Mouse (Mus musculus) spleen, adult 2 months (tissue): Measurements from ENCODE around the gene Ildr1. TPM values are rescaled to one million over a fixed set of nuclear protein-coding genes. Genes with fewer than 3 reads are reported as not detected.

Experiments
- DNase-seq, 2 experiments: peaks; one replicate each; pipeline versions ENCODE4 v3.0.0 to v3.0.0-alpha.2; 2012 to 2021; ENCODE audit warnings: low spot score in 2 of 2, low read depth in 1 of 2
- H3K27ac ChIP-seq: fragments of 200-500 bp; 2 replicates; pipeline ENCODE4 v1.5.1; 2012; ENCODE audit warnings: low read length, inconsistent platforms; ENCODE audit not compliant: insufficient read depth
- H3K27me3 ChIP-seq: fragments of 200-500 bp; 2 replicates; pipeline ENCODE4 v1.6.1; 2012; ENCODE audit warnings: mild to moderate bottlenecking, moderate library complexity, low read length, inconsistent platforms; ENCODE audit not compliant: control insufficient read depth, insufficient read depth
- H3K36me3 ChIP-seq: fragments of 200-500 bp; 2 replicates; pipeline ENCODE4 v1.6.1; 2012; ENCODE audit warnings: mild to moderate bottlenecking, low read length, inconsistent platforms; ENCODE audit not compliant: control insufficient read depth, insufficient read depth
- H3K4me1 ChIP-seq: fragments of 200-500 bp; 2 replicates; pipeline ENCODE4 v1.6.1; 2011; ENCODE audit warnings: inconsistent platforms; ENCODE audit not compliant: control insufficient read depth, insufficient read depth, insufficient read length
- H3K4me3 ChIP-seq: fragments of 200-500 bp; 2 replicates; pipeline ENCODE4 v1.5.1; 2011; ENCODE audit warnings: mild to moderate bottlenecking, inconsistent platforms; ENCODE audit not compliant: insufficient read depth, insufficient read length; ENCODE audit errors: extremely low read depth
- CTCF ChIP-seq: fragments of 200-500 bp; IDR thresholded peaks from 2 replicates; pipeline ENCODE4 v1.5.1; 2011; ENCODE audit warnings: mild to moderate bottlenecking, inconsistent platforms; ENCODE audit not compliant: insufficient read depth, insufficient read length, insufficient replicate concordance; ENCODE audit errors: extremely low read depth
- POLR2A ChIP-seq: fragments of 200-500 bp; IDR thresholded peaks from 2 replicates; pipeline ENCODE4 v1.6.1; 2011; ENCODE audit warnings: low read depth, low read length, inconsistent platforms
- WGBS: fragments of 180-500 bp; shearing (Covaris S2); methylation state at CpG from one replicate; pipeline ENCODE4 v1.1.7; 2018; 5-methylcytosine and 5-hydroxymethylcytosine counted together
- polyA plus RNA-seq: library from polyadenylated mRNA; depleted of rRNA; stranded (reverse); fragments of >200 nt; gene quantifications from 2 replicates; pipeline ENCODE4 v1.2.3, GENCODE M21; 2012; rRNA removed

Ildr1 gene
- polyA plus RNA-seq: 2.0 and 2.3 TPM in 2 replicates

- H3K4me3 ChIP-seq: peak within 1 kb of the TSS; percentile 54; the same call in 1 of the 2 replicates
- peak; percentile 64 to 69 for DNase-seq
- H3K36me3 ChIP-seq: no peaks in the 10 kb centered on the region
- 5% methylated on average over 40 of the region's 40 CpGs for WGBS
- TF ChIP-seq POLR2A (no peak), CTCF (no peak)
- H3K4me1 ChIP-seq: peaks cover 7% of the 10 kb centered on the region; the same call in 1 of the 2 replicates
- no peak within 1 kb of the TSS for H3K27ac ChIP-seq
- no peaks in the 10 kb centered on the region for H3K27me3 ChIP-seq
These were observed at the start of gene Ildr1 for GRCm38 (mm10) chr16:36693818-36694413. Gene Ildr1 (plus strand): TSS chr16:36693978.

DNA sequence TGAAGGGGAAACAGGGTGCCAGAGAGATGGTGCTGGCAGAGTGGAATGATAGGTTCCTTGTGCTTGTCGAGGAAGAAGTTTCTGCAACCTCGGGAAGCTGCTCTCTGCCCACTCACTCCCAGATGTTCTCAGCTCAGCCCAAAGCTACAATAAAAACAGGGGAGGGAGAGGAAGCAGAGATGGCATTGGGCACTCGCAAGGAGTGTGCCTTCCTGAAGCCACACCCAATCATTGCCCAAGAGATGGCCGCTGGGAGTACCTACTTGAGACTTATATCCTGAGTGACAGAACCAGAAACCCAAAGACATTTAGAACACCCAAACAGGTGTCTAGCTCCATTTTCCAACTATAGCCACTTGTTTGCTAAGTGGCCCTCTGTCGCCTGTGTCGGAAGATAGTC, 48.7 kb upstream of the Ildr1 start:
- no peak for DNase-seq
- WGBS: 79% methylated on average over 6 of the region's 6 CpGs
- Histone ChIP-seq H3K4me1 (peaks cover 3% of the 10 kb centered on the region; the same call in 1 of the 2 replicates), H3K36me3 (no peaks in the 10 kb centered on the region), H3K27me3 (no peaks in the 10 kb centered on the region), H3K4me3 (no peak overlapping the region), H3K27ac (no peak overlapping the region)
- no peak for TF ChIP-seq CTCF
- TF ChIP-seq POLR2A: no peak

GRCm38 (mm10) chr16:36649304-36649703, 44.5 kb upstream of the Ildr1 start:
- WGBS: 86% methylated on average over 3 of the region's 3 CpGs
- TF ChIP-seq POLR2A: no peak
- TF ChIP-seq CTCF: no peak
- Histone ChIP-seq H3K27ac (no peak overlapping the region), H3K36me3 (no peaks in the 10 kb centered on the region), H3K4me3 (no peak overlapping the region), H3K4me1 (no peaks in the 10 kb centered on the region), H3K27me3 (no peaks in the 10 kb centered on the region)
- no peak for DNase-seq

DNA sequence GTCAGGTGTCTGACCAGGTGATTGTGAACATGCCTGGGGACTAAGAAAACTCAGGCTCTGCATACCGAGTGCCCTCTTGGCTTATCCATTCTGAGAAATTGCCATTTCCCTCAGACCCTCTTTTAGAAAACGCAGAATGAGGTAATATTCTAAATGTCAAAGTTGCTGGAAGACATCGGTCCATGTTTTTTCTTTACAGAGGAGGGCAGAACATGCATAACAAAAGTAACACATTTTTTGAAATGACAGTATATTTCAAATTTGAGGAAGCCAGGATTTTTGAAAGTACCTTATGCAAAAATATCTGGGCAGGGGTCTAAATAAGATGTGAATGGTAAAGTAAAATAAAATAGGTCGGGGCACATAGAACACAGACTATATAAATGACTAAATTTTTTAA, 43.3 kb upstream of the Ildr1 start:
- no peaks in the 10 kb centered on the region for H3K27me3 ChIP-seq
- WGBS: 86% methylated on average over 4 of the region's 4 CpGs
- no peaks in the 10 kb centered on the region for H3K4me1 ChIP-seq
- H3K36me3 ChIP-seq: no peaks in the 10 kb centered on the region
- no peak overlapping the region for H3K4me3 ChIP-seq
- H3K27ac ChIP-seq: no peak overlapping the region
- TF ChIP-seq POLR2A: no peak
- TF ChIP-seq CTCF: no peak
- no peak for DNase-seq

DNA sequence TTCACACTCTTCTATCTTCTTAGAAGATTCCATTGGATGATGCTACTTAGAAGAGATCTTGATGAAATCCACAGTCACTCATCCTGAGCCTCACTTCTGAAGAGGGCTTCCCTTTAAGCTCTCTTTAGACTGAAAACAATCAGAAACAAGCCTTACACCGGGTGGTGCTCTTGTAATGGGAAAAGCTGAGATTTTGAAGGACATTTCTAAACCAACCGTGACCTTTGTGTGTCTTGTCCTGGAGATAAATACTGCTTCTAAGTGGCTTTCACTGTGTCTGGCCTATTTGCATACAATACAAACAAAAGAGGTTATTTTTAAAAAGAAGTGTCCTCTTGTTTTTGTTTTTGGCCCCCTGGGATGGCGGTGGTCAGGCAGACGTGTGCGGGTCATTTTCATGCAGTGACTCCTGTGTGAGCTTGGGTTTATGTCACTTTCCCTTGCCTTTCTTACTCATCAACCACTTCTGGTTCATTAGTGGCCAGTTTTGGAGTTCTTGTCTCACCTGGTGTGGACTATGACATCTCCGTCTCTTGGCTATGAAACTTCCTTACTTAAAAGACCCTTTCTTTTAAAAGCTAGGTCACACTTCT, 42.5 kb upstream of the Ildr1 start:
- TF ChIP-seq CTCF: no peak
- no peak for TF ChIP-seq POLR2A
- H3K4me3 ChIP-seq: no peak overlapping the region
- DNase-seq: no peak
- H3K27ac ChIP-seq: no peak overlapping the region
- 0 out of 2 replicates have a peak, but pooled peaks cover 2% of the 10 kb centered on the region for H3K4me1 ChIP-seq
- no peaks in the 10 kb centered on the region for H3K36me3 ChIP-seq
- WGBS: 79% methylated on average over 6 of the region's 6 CpGs
- H3K27me3 ChIP-seq: no peaks in the 10 kb centered on the region

DNA sequence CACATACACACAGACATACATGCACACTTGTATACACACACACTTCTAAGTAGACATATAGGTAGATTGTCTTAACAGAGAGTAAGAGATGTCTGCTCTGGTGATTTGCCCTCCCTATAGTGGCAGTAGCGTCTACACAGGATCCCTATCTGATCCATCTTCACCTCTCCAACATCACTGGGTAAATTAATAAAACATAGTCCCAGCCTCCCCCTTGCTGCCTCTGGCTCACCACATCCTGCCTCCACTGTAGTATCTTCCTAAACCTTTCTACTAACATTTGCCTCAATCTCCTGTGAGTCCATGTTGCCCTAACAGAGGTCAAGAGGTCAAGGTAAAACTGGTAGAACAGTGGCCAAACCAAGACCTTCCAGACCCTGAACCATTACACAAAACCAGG, 38.6 kb upstream of the Ildr1 start:
- WGBS: 88% methylated on average over 1 of the region's 1 CpGs
- Histone ChIP-seq H3K36me3 (no peaks in the 10 kb centered on the region), H3K4me3 (no peak overlapping the region), H3K4me1 (0 out of 2 replicates have a peak, but pooled peaks cover 2% of the 10 kb centered on the region), H3K27me3 (no peaks in the 10 kb centered on the region), H3K27ac (no peak overlapping the region)
- DNase-seq: no peak
- TF ChIP-seq POLR2A: no peak
- no peak for TF ChIP-seq CTCF

- no peak overlapping the region for H3K4me3 ChIP-seq
- no peak overlapping the region for H3K27ac ChIP-seq
- H3K4me1 ChIP-seq: 0 out of 2 replicates have a peak, but pooled peaks cover 2% of the 10 kb centered on the region
- no peaks in the 10 kb centered on the region for H3K36me3 ChIP-seq
- TF ChIP-seq POLR2A (no peak), CTCF (no peak)
- H3K27me3 ChIP-seq: no peaks in the 10 kb centered on the region
- WGBS: 50% methylated on average over 4 of the region's 4 CpGs
- no peak for DNase-seq
These were observed 37.9 kb upstream of the Ildr1 start for GRCm38 (mm10) chr16:36655910-36656309.
